Mouse (Mus musculus) layer of hippocampus, adult 6 months (tissue): ENCODE measurements around the gene Eif2b1. TPM values are rescaled to one million over a fixed set of nuclear protein-coding genes. Genes with fewer than 3 reads are reported as not detected.

Experiments used
- long read RNA-seq, 2 experiments: library from polyadenylated mRNA; unstranded; transcript quantifications; one replicate each; pipeline ENCODE4 v2.0.0; 2019 to 2020
- polyA plus RNA-seq: library from polyadenylated mRNA; unstranded; fragments of <200 nt; fragmentation: Nextera tagmentation; gene quantifications from 2 replicates; pipeline ENCODE4 v1.2.3, GENCODE M21; 2021

Eif2b1 gene
- polyA plus RNA-seq, result 39.6 and 40.4 TPM in 2 replicates
- long read RNA-seq, experiment 1, transcript Eif2b1-201 (9 exons, 2,013 nt), result major isoform, 78 of 94 reads
- long read RNA-seq, experiment 1, partial matches to known transcripts, result 8 of 94 reads
- long read RNA-seq, experiment 1, other reads (novel, unspliced or antisense), result 8 of 94 reads
- long read RNA-seq, experiment 2, transcript Eif2b1-201 (9 exons, 2,013 nt), result major isoform, 226 of 253 reads
- long read RNA-seq, experiment 2, partial matches to known transcripts, result 5 of 253 reads
- long read RNA-seq, experiment 2, other reads (novel, unspliced or antisense), result 22 of 253 reads

DNA sequence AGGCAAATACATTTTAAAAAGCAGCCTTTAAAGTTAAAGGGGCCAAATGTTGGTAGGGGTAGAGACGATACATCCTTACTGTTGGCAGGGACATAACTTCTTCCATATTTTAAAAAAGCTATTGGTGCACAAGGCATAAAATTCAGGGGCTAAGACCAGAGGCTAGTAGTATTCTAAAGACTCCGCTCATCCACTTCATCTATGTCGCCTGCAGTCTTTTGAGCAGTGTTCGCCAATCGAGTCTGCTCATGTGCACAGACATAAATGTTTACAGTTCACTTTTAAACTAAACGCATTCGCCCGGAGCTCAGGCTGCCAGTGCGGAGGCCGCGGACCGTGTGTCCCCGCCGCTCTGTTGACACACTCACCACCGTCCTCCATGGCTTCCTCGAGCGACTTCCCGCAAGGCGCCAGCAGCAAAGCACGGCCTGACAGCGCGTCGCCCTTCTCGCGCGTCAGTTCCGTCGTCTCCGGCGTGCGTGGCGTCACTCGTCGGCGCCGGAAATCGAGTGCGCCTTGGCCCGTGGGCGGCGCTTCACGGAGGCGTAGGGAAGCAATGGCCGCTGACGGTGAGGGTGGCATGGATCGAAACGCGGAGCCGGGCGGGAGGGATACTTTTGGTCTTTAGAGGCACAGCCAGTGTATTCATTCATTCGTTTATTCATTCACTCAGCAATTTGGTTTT, at the start of gene Eif2b1, which contains the start of gene Gtf2h3:
Eif2b1 (minus strand) TSS at position 499 of the 685 bp plus-strand sequence.
Gtf2h3 (plus strand) TSS at position 508 of the 685 bp plus-strand sequence.

DNA sequence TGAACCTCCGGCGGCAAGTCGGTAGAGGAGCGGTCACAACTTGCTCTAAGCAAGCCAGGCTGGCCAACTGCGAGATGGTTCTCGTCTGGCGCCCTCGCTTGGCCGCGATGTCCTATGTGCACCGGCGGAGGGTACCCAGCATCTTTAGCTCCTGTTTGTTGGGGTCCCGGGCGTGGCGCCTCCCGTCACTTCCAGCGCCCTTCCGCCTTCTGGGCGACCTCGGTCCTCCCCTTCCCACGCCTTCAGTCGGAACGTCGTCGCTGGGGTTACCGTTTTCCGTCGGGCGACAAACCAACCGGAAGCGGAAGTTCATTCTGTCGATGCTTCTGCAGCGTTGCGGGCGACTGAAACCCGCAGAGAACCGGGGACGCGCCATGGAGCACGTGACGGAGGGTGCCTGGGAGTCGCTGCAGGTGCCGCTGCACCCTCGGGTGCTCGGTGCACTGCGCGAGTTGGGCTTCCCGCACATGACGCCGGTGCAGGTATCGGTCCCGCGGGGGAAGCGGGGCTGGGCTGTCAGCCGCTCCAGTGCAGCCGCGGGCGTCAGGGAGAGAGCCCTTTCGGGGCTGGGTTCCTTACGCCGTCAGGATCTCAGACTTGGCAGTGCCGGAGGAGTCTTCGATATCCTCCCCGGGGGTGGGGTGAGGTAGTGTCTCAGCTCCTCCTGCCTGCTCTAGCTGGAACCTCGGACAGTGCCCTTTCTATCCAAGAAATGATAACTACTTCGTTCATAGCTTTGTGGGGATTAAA, 26.2 kb downstream of the Eif2b1 start, which contains the start of gene Ddx55:
Ddx55 (plus strand) TSS at position 307 of the 750 bp plus-strand sequence.

DNA sequence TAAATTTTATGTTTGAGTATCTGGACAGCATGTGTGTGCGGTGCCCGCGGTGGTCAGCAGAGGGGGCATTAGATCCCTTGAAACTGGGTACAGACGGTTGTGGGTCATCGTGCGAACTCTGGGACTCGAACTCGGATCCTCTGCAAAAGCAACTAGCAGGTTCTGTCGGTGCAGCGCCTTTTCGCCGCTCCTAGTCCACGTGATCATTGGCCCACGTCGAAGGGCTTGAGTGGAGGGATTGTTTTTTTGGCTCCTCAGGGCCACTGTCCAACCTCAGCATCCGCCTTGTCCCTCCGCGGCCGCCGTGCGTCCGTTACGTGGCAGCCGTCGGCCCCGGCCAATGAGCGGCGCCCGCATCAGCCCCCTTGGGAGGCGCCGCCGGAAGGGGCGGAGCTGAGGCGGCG, 38.5 kb downstream of the Eif2b1 start, which contains the start of gene Tmed2:
Tmed2 (plus strand) TSS at position 313 of the 404 bp plus-strand sequence.

GRCm38 (mm10) chr5:124530655-124531582, 48.0 kb downstream of the Eif2b1 start, which contains the start of gene Rilpl1:
Gene Rilpl1 (minus strand): TSS chr5:124531391.

Other genes with a start within 250 kb of the Eif2b1 start
- gene Cdk2ap1, start 216.0 kb downstream of the Eif2b1 start, polyA plus RNA-seq, result 13.5 and 14.6 TPM in 2 replicates
- gene Sbno1, start 153.1 kb downstream of the Eif2b1 start, polyA plus RNA-seq, result 52.9 and 53.6 TPM in 2 replicates
- gene Kmt5a, start 139.2 kb downstream of the Eif2b1 start, polyA plus RNA-seq, result 4.9 and 5.2 TPM in 2 replicates
- 31.8 and 35.4 TPM in 2 replicates for gene Rilpl2, start 100.8 kb downstream of the Eif2b1 start, polyA plus RNA-seq
- gene Snrnp35, start 96.0 kb downstream of the Eif2b1 start, polyA plus RNA-seq, result 5.9 and 7.7 TPM in 2 replicates
- 15.0 and 15.5 TPM in 2 replicates for gene Rilpl1, start 47.7 kb downstream of the Eif2b1 start, polyA plus RNA-seq
- 240 and 241 TPM in 2 replicates for gene Tmed2, start 38.4 kb downstream of the Eif2b1 start, polyA plus RNA-seq
- gene Ddx55, start 26.3 kb downstream of the Eif2b1 start, polyA plus RNA-seq, result 11.7 and 11.9 TPM in 2 replicates
- 17.8 and 19.3 TPM in 2 replicates for gene Gtf2h3, start within 50 bp of the Eif2b1 start, polyA plus RNA-seq
- gene Atp6v0a2, start 49.4 kb upstream of the Eif2b1 start, polyA plus RNA-seq, result 19.3 and 25.1 TPM in 2 replicates
- 0.14 and 0.31 TPM in 2 replicates for gene Dnah10, start 146.0 kb upstream of the Eif2b1 start, polyA plus RNA-seq